Mouse (Mus musculus): ENCODE measurements at regions not wholly inside any gene's neighbourhood (a gene's known extent, or its start where the extent isn't known, plus 50 kb on each side); places are given as distances from the start of the nearest gene placed in this dataset.
A peak's percentile ranks its signal among the peaks of the same experiment; 100 is the strongest.

DNA sequence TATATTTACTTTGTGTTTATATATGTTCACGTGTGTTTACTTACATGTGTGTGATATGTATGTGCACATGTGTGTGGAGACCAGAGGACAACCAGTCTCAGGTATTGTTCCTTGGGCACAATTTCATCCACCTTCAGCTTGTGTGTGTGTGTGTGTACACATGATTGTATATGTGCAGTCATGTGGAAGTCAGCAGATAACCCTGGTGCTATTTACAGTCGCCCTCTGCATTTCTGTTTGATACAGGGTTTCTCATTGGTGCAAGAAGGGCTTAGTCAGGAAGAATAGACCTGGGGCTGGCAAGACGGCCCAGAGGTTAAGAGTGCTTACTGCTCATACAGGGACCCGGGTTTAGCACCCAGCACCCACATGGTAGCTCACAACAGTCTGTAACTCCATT lies 88.5 kb upstream of the Pgrmc2 start:
- no peak for ATAC-seq (ENCODE audit: extremely low read depth, insufficient number of reproducible peaks, low FRiP score, poor library complexity, severe bottlenecking)
- no peaks in the 10 kb centered on the region for H3K9me3 ChIP-seq (replicated peaks)
- no peak for DNase-seq (ENCODE audit: low spot score)
- TF ChIP-seq GATA2 (IDR thresholded peaks at IDR 0.05; ENCODE audit: borderline replicate concordance, low read depth, low read length) (no peak), TAL1 (conservative IDR thresholded peaks at IDR 0.05; ENCODE audit: low read depth, low read length) (no peak), GATA1 (IDR thresholded peaks at IDR 0.05; ENCODE audit: borderline replicate concordance, low read length) (no peak), CTCF (IDR thresholded peaks at IDR 0.05; ENCODE audit: low read depth, low read length) (no peak), POLR2AphosphoS5 (IDR thresholded peaks at IDR 0.05; ENCODE audit: insufficient replicate concordance, low read depth, low read length) (no peak)
- H3K36me3 ChIP-seq (replicated peaks), result no peaks in the 10 kb centered on the region
- H3K4me3 ChIP-seq (ENCODE audit: low read depth, low read length), result no peak overlapping the region
- peaks cover 5% of the 10 kb centered on the region; the same call in 1 of the 2 replicates for H3K27me3 ChIP-seq (ENCODE audit: insufficient read depth, low read length)
- no peaks in the 10 kb centered on the region for H3K4me1 ChIP-seq (ENCODE audit: insufficient read depth, low read depth, low read length)

DNA sequence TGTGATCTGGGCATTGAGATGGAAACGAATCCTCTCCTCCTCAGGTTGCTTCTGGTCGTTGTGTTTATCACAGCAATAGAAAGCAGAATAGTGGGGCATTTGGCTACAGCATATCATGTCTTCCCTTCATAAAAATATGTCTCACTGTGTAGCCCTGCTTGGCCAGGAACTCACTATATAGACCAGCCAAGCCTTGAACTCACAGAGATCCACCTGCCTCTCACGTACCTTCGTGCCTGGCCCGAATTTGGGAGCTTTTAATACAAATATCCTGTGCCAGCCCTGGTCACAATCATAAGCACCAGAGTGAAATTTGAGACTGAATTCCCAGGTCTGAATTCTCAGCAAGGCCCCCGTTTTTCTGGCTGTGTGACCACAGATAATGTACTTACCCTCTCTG lies 87.7 kb upstream of the Pgrmc2 start:
- no peak for DNase-seq (ENCODE audit: low spot score)
- Histone ChIP-seq H3K4me1 (ENCODE audit: insufficient read depth, low read depth, low read length) (no peaks in the 10 kb centered on the region), H3K27me3 (ENCODE audit: insufficient read depth, low read length) (peaks cover 5% of the 10 kb centered on the region; the same call in 1 of the 2 replicates), H3K4me3 (ENCODE audit: low read depth, low read length) (no peak overlapping the region), H3K36me3 (replicated peaks) (no peaks in the 10 kb centered on the region), H3K9me3 (replicated peaks) (no peaks in the 10 kb centered on the region)
- no peak for TF ChIP-seq CTCF (IDR thresholded peaks at IDR 0.05; ENCODE audit: low read depth, low read length)
- no peak for TF ChIP-seq GATA1 (IDR thresholded peaks at IDR 0.05; ENCODE audit: borderline replicate concordance, low read length)
- TF ChIP-seq POLR2AphosphoS5 (IDR thresholded peaks at IDR 0.05; ENCODE audit: insufficient replicate concordance, low read depth, low read length), result no peak
- TF ChIP-seq GATA2 (IDR thresholded peaks at IDR 0.05; ENCODE audit: borderline replicate concordance, low read depth, low read length), result no peak
- no peak for TF ChIP-seq TAL1 (conservative IDR thresholded peaks at IDR 0.05; ENCODE audit: low read depth, low read length)
- no peak for ATAC-seq (ENCODE audit: extremely low read depth, insufficient number of reproducible peaks, low FRiP score, poor library complexity, severe bottlenecking)

DNA sequence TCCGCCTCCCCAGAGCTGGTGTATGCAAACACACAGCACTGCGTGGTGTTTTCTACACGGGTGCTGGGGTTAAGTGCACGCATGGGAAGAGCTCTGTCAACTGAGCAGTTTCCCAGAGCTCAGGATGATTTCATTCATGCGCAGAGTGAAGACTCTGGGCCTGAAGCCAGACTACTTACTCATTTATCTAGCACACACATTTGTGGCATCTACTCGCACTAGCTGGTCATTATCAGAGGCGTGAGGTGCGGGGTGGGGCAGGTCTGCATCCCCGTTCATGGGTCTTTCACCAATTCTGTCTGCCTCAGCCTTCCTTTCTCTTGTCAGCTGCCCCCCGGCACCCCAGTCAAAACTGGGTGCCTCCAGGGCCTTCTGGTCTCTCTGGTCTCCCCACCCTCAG lies 86.6 kb upstream of the Pgrmc2 start:
- Histone ChIP-seq H3K27me3 (ENCODE audit: insufficient read depth, low read length) (peaks cover 5% of the 10 kb centered on the region; the same call in 1 of the 2 replicates), H3K4me3 (ENCODE audit: low read depth, low read length) (no peak overlapping the region), H3K4me1 (ENCODE audit: insufficient read depth, low read depth, low read length) (no peaks in the 10 kb centered on the region), H3K9me3 (replicated peaks) (no peaks in the 10 kb centered on the region), H3K36me3 (replicated peaks) (no peaks in the 10 kb centered on the region)
- TF ChIP-seq TAL1 (conservative IDR thresholded peaks at IDR 0.05; ENCODE audit: low read depth, low read length) (no peak), CTCF (IDR thresholded peaks at IDR 0.05; ENCODE audit: low read depth, low read length) (no peak), GATA1 (IDR thresholded peaks at IDR 0.05; ENCODE audit: borderline replicate concordance, low read length) (no peak), GATA2 (IDR thresholded peaks at IDR 0.05; ENCODE audit: borderline replicate concordance, low read depth, low read length) (no peak), POLR2AphosphoS5 (IDR thresholded peaks at IDR 0.05; ENCODE audit: insufficient replicate concordance, low read depth, low read length) (no peak)
- no peak for DNase-seq (ENCODE audit: low spot score)
- ATAC-seq (ENCODE audit: extremely low read depth, insufficient number of reproducible peaks, low FRiP score, poor library complexity, severe bottlenecking), result no peak

DNA sequence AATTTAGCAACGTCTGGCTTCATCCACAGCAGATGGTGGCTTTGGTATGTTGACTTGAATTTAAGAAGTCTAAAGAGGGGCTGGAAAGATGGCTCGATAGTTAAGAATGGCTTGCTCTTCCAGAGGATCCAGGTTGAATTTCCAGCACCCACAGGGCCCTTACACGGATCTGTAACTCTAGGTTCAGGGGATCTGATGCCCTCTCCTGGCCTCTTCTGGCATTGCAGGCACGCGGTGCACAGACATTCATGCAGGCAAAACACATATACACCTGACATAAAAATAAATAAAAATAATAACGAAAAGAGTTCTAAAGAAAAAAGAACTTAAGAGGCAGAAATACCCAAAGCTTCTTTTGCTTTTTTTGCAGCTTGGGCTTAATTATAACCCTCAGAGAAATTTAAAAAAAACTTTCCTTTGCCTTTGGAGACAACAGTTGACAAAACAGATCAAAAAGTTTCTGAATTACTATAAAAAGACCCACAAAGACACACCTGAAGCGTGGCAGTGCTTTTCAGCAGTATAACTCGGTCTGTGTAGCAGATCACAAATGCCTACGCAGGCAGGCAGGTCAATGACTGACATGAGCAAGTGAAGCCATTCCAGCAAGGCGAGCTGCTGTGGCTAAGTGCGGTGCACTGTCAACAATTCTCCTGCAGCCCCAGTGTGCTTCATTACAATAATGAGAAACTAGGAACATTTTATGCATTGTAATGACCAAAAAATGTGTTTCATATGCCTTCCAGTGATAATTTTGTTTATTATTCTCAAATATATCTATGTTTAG lies 85.5 kb upstream of the Pgrmc2 start:
- DNase-seq (ENCODE audit: low spot score), result no peak

DNA sequence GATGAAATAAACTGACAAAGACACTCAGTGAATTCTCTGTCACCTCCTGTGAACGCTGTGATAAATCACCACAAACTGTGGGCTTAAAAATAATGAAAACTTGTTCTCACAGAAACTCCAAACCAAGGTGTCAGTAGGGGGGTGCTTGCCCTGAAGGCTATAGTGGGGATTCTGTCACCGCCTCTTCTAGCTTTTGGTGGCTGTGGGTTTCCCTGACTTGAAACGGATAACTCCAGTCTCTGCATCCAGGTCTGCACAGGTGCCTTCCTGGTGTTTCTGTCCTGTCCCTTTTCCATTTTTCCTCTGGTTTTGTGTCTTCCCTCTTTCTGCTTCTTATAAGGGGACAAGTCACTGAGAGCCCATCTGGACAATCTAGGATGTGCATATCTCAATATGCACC lies 84.6 kb upstream of the Pgrmc2 start:
- H3K36me3 ChIP-seq (replicated peaks), result no peaks in the 10 kb centered on the region
- TF ChIP-seq GATA1 (IDR thresholded peaks at IDR 0.05; ENCODE audit: borderline replicate concordance, low read length) (no peak), CTCF (IDR thresholded peaks at IDR 0.05; ENCODE audit: low read depth, low read length) (no peak), GATA2 (IDR thresholded peaks at IDR 0.05; ENCODE audit: borderline replicate concordance, low read depth, low read length) (no peak), POLR2AphosphoS5 (IDR thresholded peaks at IDR 0.05; ENCODE audit: insufficient replicate concordance, low read depth, low read length) (no peak), TAL1 (conservative IDR thresholded peaks at IDR 0.05; ENCODE audit: low read depth, low read length) (no peak)
- H3K4me3 ChIP-seq (ENCODE audit: low read depth, low read length), result no peak overlapping the region
- peaks cover 5% of the 10 kb centered on the region; the same call in 1 of the 2 replicates for H3K27me3 ChIP-seq (ENCODE audit: insufficient read depth, low read length)
- no peaks in the 10 kb centered on the region for H3K4me1 ChIP-seq (ENCODE audit: insufficient read depth, low read depth, low read length)
- no peaks in the 10 kb centered on the region for H3K9me3 ChIP-seq (replicated peaks)
- no peak for ATAC-seq (ENCODE audit: extremely low read depth, insufficient number of reproducible peaks, low FRiP score, poor library complexity, severe bottlenecking)
- no peak for DNase-seq (ENCODE audit: low spot score)

More for the DNA sequence above, 85.5 kb upstream of the Pgrmc2 start:
- no peak for TF ChIP-seq POLR2AphosphoS5 (IDR thresholded peaks at IDR 0.05; ENCODE audit: insufficient replicate concordance, low read depth, low read length)
- TF ChIP-seq CTCF (IDR thresholded peaks at IDR 0.05; ENCODE audit: low read depth, low read length), result peak; percentile 34; the same call in 1 of the 2 replicates
- Histone ChIP-seq H3K4me3 (ENCODE audit: low read depth, low read length) (no peak overlapping the region), H3K4me1 (ENCODE audit: insufficient read depth, low read depth, low read length) (no peaks in the 10 kb centered on the region), H3K27me3 (ENCODE audit: insufficient read depth, low read length) (peaks cover 5% of the 10 kb centered on the region; the same call in 1 of the 2 replicates), H3K36me3 (replicated peaks) (no peaks in the 10 kb centered on the region), H3K9me3 (replicated peaks) (no peaks in the 10 kb centered on the region)
- ATAC-seq (ENCODE audit: extremely low read depth, insufficient number of reproducible peaks, low FRiP score, poor library complexity, severe bottlenecking), result no peak

DNA sequence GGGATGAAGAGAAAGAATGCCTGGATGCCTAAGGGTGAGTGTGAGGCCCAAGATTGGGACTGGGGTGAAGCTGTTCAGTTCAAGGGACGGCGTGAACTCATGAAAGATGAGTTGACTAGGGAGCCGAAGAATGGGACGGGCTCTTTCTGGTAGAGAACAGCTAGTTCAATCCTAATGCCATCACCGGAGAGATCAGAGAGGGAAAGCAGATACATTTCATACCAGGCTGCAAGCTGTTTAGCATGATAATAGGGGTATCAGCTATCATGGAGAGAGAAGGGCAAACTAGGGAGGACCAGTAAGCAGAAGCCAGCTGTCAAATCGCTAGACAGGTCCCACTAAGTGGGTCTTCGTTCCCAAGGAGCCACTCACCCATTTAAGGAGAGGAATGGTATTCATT lies 81.9 kb upstream of the Pgrmc2 start:
- DNase-seq (ENCODE audit: low spot score) (no peak), ATAC-seq (ENCODE audit: extremely low read depth, insufficient number of reproducible peaks, low FRiP score, poor library complexity, severe bottlenecking) (no peak)
- H3K9me3 ChIP-seq (replicated peaks), result no peaks in the 10 kb centered on the region
- no peaks in the 10 kb centered on the region for H3K36me3 ChIP-seq (replicated peaks)
- H3K27me3 ChIP-seq (ENCODE audit: insufficient read depth, low read length), result peaks cover 5% of the 10 kb centered on the region; the same call in 1 of the 2 replicates
- no peak overlapping the region for H3K4me3 ChIP-seq (ENCODE audit: low read depth, low read length)
- H3K4me1 ChIP-seq (ENCODE audit: insufficient read depth, low read depth, low read length), result no peaks in the 10 kb centered on the region
- no peak for TF ChIP-seq GATA2 (IDR thresholded peaks at IDR 0.05; ENCODE audit: borderline replicate concordance, low read depth, low read length)
- TF ChIP-seq POLR2AphosphoS5 (IDR thresholded peaks at IDR 0.05; ENCODE audit: insufficient replicate concordance, low read depth, low read length), result no peak
- TF ChIP-seq CTCF (IDR thresholded peaks at IDR 0.05; ENCODE audit: low read depth, low read length), result no peak
- no peak for TF ChIP-seq TAL1 (conservative IDR thresholded peaks at IDR 0.05; ENCODE audit: low read depth, low read length)
- TF ChIP-seq GATA1 (IDR thresholded peaks at IDR 0.05; ENCODE audit: borderline replicate concordance, low read length), result no peak
